Comparison of ENCODE assay signal across 31 mouse cellular contexts in genomic region chr17:88164805-88165204, GRCm38 (mm10).
DNase-seq lines count a peak whose midpoint lies in the region; ATAC-seq and TF ChIP-seq lines count a peak whose summit lies in the region.
"Had no signal": no experiment of that assay in that cellular context is flagged by ENCODE, and none has a peak within 500 bp of the region (broad histone marks: within the 10 kb centered on the region; RNA-seq: fewer than 3 reads in every experiment).

No protein-coding gene starts in this region.

- ATAC-seq in limb, embryonic 12.5 days (ENCODE audit: insufficient number of reproducible peaks, insufficient read depth, low FRiP score, low TSS enrichment, low read depth): 0 out of 2 replicates have a peak, but pooled peaks have one; percentile 57
- ATAC-seq in limb, embryonic 14.5 days (ENCODE audit: low FRiP score, low read depth): peak; percentile 37; the same call in 1 of the 2 replicates
- ATAC-seq in forebrain, embryonic 15.5 days (replicated peaks): no peak
- ATAC-seq: forebrain, embryonic 16.5 days; inflammation-experienced regulatory T-cells, adult 6 months; midbrain, embryonic 15.5 days had no signal

- H3K9ac ChIP-seq in limb, embryonic 12.5 days (replicated peaks): no peak overlapping the region
- H3K9ac ChIP-seq in limb, embryonic 14.5 days (ENCODE audit: low read depth, low read length, severe bottlenecking): no peak overlapping the region
- H3K9ac ChIP-seq in forebrain, embryonic 15.5 days (replicated peaks): no peak overlapping the region
- H3K9ac ChIP-seq: embryonic facial prominence, embryonic 13.5 days; heart, embryonic 12.5 days; hindbrain, embryonic 15.5 days; lung, embryonic 15.5 days; midbrain, embryonic 15.5 days had no signal

- no peak overlapping the region for H3K4me2 ChIP-seq in limb, embryonic 12.5 days
- no peak overlapping the region for H3K4me2 ChIP-seq in limb, embryonic 14.5 days (replicated peaks; ENCODE audit: low read depth, low read length, severe bottlenecking)
- no peak overlapping the region for H3K4me2 ChIP-seq in forebrain, embryonic 15.5 days (replicated peaks)
- H3K4me2 ChIP-seq: embryonic facial prominence, embryonic 13.5 days; heart, embryonic 12.5 days; hindbrain, embryonic 15.5 days; liver, embryonic 11.5 days; lung, embryonic 15.5 days; midbrain, embryonic 15.5 days had no signal

- peaks cover 11% of the 10 kb centered on the region; the same call in 1 of the 2 replicates for H3K4me1 ChIP-seq in limb, embryonic 12.5 days (replicated peaks)
- H3K4me1 ChIP-seq in limb, embryonic 10.5 days: 0 out of 2 replicates have a peak, but pooled peaks cover 11% of the 10 kb centered on the region
- peaks cover 3% of the 10 kb centered on the region for H3K4me1 ChIP-seq in testis, adult 2 months (ENCODE audit: control insufficient read depth, insufficient read depth, low read length)
- H3K4me1 ChIP-seq in limb, embryonic 14.5 days (ENCODE audit: control insufficient read depth, insufficient read depth, low read length): no peaks in the 10 kb centered on the region
- H3K4me1 ChIP-seq in forebrain, embryonic 15.5 days: 0 out of 2 replicates have a peak, but pooled peaks cover 1% of the 10 kb centered on the region
- H3K4me1 ChIP-seq: heart, embryonic 12.5 days; lung, embryonic 15.5 days had no signal

- H3K9me3 ChIP-seq in limb, embryonic 12.5 days: no peaks in the 10 kb centered on the region
- H3K9me3 ChIP-seq in limb, embryonic 10.5 days (replicated peaks): no peaks in the 10 kb centered on the region
- no peaks in the 10 kb centered on the region for H3K9me3 ChIP-seq in limb, embryonic 14.5 days (ENCODE audit: control insufficient read depth, low read length)
- no peaks in the 10 kb centered on the region for H3K9me3 ChIP-seq in forebrain, embryonic 15.5 days
- H3K9me3 ChIP-seq: embryonic facial prominence, embryonic 13.5 days; hindbrain, embryonic 15.5 days; lung, embryonic 15.5 days; midbrain, embryonic 10.5 days; midbrain, embryonic 15.5 days had no signal

- WGBS in limb, embryonic 12.5 days: 69% methylated on average over 4 of the region's 4 CpGs
- 95% methylated on average over 4 of the region's 4 CpGs for WGBS in limb, embryonic 10.5 days
- WGBS in limb, embryonic 14.5 days: 78% methylated on average over 4 of the region's 4 CpGs
- 82% methylated on average over 4 of the region's 4 CpGs for WGBS in forebrain, embryonic 15.5 days

- no peak for DNase-seq in limb, embryonic 10.5 days (ENCODE audit: low spot score)
- no peak for DNase-seq in testis, postnatal 10 days (ENCODE audit: low spot score)
- DNase-seq in limb, embryonic 14.5 days (ENCODE audit: low spot score): no peak
- DNase-seq in embryo, embryonic 11 days: no peak
- DNase-seq: adrenal gland, postnatal 10 days; cerebellum, adult 11 months; cerebellum, adult 9-10 months; cerebellum, postnatal 36 days; gastrocnemius, adult 2 months; gastrocnemius, postnatal 36 days; heart, adult 2 months; heart, postnatal 4 days; kidney, adult 11 months; kidney, postnatal 36 days; right cerebral cortex, postnatal 4 days; thymus, postnatal 36 days had no signal

- H3K4me3 ChIP-seq in limb, embryonic 12.5 days (replicated peaks): no peak overlapping the region
- no peak overlapping the region for H3K4me3 ChIP-seq in limb, embryonic 10.5 days
- H3K4me3 ChIP-seq in testis, adult 2 months (ENCODE audit: control insufficient read depth, low read depth, low read length): peak overlapping the region; percentile 28; the same call in 1 of the 2 replicates
- no peak overlapping the region for H3K4me3 ChIP-seq in limb, embryonic 14.5 days (replicated peaks; ENCODE audit: low read length)
- H3K4me3 ChIP-seq in forebrain, embryonic 15.5 days: no peak overlapping the region
- H3K4me3 ChIP-seq: embryonic facial prominence, embryonic 13.5 days; forebrain, embryonic 10.5 days; gastrocnemius, adult 2 months; heart, adult 2 months; heart, embryonic 12.5 days; hindbrain, embryonic 15.5 days; layer of hippocampus, adult 2 months; lung, embryonic 15.5 days; midbrain, embryonic 10.5 days; midbrain, embryonic 15.5 days had no signal

- no peak for TF ChIP-seq CTCF in testis, adult 2 months (IDR thresholded peaks at IDR 0.05; ENCODE audit: control insufficient read depth, insufficient read depth, insufficient replicate concordance, low read depth, low read length)

- no peaks in the 10 kb centered on the region for H3K27me3 ChIP-seq in limb, embryonic 12.5 days
- H3K27me3 ChIP-seq in limb, embryonic 10.5 days (ENCODE audit: low read depth, poor library complexity, severe bottlenecking): no peaks in the 10 kb centered on the region
- H3K27me3 ChIP-seq in testis, adult 2 months (ENCODE audit: control insufficient read depth, insufficient read depth, low read length): no peaks in the 10 kb centered on the region
- no peaks in the 10 kb centered on the region for H3K27me3 ChIP-seq in limb, embryonic 14.5 days (ENCODE audit: control insufficient read depth, insufficient read depth, low read length)
- no peaks in the 10 kb centered on the region for H3K27me3 ChIP-seq in forebrain, embryonic 15.5 days
- H3K27me3 ChIP-seq: hindbrain, embryonic 15.5 days; lung, embryonic 15.5 days; midbrain, embryonic 15.5 days had no signal

- no peaks in the 10 kb centered on the region for H3K36me3 ChIP-seq in limb, embryonic 12.5 days
- H3K36me3 ChIP-seq in limb, embryonic 10.5 days: no peaks in the 10 kb centered on the region
- H3K36me3 ChIP-seq in testis, adult 2 months (ENCODE audit: control insufficient read depth, insufficient read depth, low read length): no peaks in the 10 kb centered on the region
- no peaks in the 10 kb centered on the region for H3K36me3 ChIP-seq in limb, embryonic 14.5 days (ENCODE audit: control insufficient read depth, insufficient read depth, low read length)
- no peaks in the 10 kb centered on the region for H3K36me3 ChIP-seq in forebrain, embryonic 15.5 days
- H3K36me3 ChIP-seq: embryonic facial prominence, embryonic 13.5 days; forebrain, embryonic 10.5 days; G1E; heart, embryonic 12.5 days; hindbrain, embryonic 15.5 days; lung, embryonic 15.5 days; midbrain, embryonic 10.5 days; midbrain, embryonic 15.5 days had no signal

- H3K27ac ChIP-seq in limb, embryonic 12.5 days: peak overlapping the region; percentile 69; the same call in 1 of the 2 replicates
- H3K27ac ChIP-seq in limb, embryonic 10.5 days: no peak overlapping the region
- no peak overlapping the region for H3K27ac ChIP-seq in testis, adult 2 months (ENCODE audit: control insufficient read depth, insufficient read depth, low read depth, low read length)
- H3K27ac ChIP-seq in limb, embryonic 14.5 days (replicated peaks; ENCODE audit: low read depth, low read length): no peak overlapping the region
- H3K27ac ChIP-seq in forebrain, embryonic 15.5 days (replicated peaks): no peak overlapping the region
- H3K27ac ChIP-seq: embryonic facial prominence, embryonic 13.5 days; forebrain, embryonic 10.5 days; heart, adult 2 months; hindbrain, embryonic 15.5 days; layer of hippocampus, adult 2 months; lung, embryonic 15.5 days; midbrain, embryonic 10.5 days; midbrain, embryonic 15.5 days had no signal

- TF ChIP-seq POLR2A in testis, adult 2 months (IDR thresholded peaks at IDR 0.05; ENCODE audit: control insufficient read depth, low read depth, low read length): no peak
- no peak for TF ChIP-seq POLR2A in limb, embryonic 14.5 days (IDR thresholded peaks at IDR 0.05; ENCODE audit: borderline replicate concordance, extremely low read depth, insufficient read depth, insufficient read length)
